Mouse (Mus musculus) heart, adult 9 months (tissue): ENCODE measurements at regions not wholly inside any gene's neighbourhood (a gene's known extent, or its start where the extent isn't known, plus 50 kb on each side); places are given as distances from the start of the nearest gene placed in this dataset.
A peak's percentile ranks its signal among the peaks of the same experiment; 100 is the strongest.

Experiments used
- DNase-seq, 2 experiments: peaks; one replicate each; pipeline ENCODE4 v3.0.0; 2022; ENCODE audit warnings: low spot score in 2 of 2

GRCm38 (mm10) chr14:17234898-17235297 lies 415.9 kb upstream of the Rarb start:
- DNase-seq = no peak

GRCm38 (mm10) chr14:17211502-17211901 lies 392.5 kb upstream of the Rarb start:
- no peak for DNase-seq

- DNase-seq = no peak
Observed at GRCm38 (mm10) chr14:17205691-17206090, 386.7 kb upstream of the Rarb start.

GRCm38 (mm10) chr14:17203251-17204015 lies 384.5 kb upstream of the Rarb start:
- no peak for DNase-seq

- no peak for DNase-seq
Observed at GRCm38 (mm10) chr14:17192953-17193352, 374.0 kb upstream of the Rarb start.

- no peak for DNase-seq
Observed at GRCm38 (mm10) chr14:17173218-17173617, 354.3 kb upstream of the Rarb start.

GRCm38 (mm10) chr14:17172330-17173110 lies 353.6 kb upstream of the Rarb start:
- peak in 1 of 2 experiments; percentile 1 for DNase-seq

- no peak for DNase-seq
Observed at GRCm38 (mm10) chr14:17171896-17172295, 352.9 kb upstream of the Rarb start.

- DNase-seq = no peak
Observed at GRCm38 (mm10) chr14:17158324-17158723, 339.4 kb upstream of the Rarb start.

GRCm38 (mm10) chr14:17156402-17156954 lies 337.5 kb upstream of the Rarb start:
- DNase-seq = no peak

GRCm38 (mm10) chr14:17120679-17121078 lies 301.7 kb upstream of the Rarb start:
- DNase-seq = no peak

GRCm38 (mm10) chr14:17106668-17107067 lies 287.7 kb upstream of the Rarb start:
- DNase-seq = no peak

- no peak for DNase-seq
Observed at GRCm38 (mm10) chr14:17102486-17102885, 283.5 kb upstream of the Rarb start.

GRCm38 (mm10) chr14:17090573-17090937 lies 271.6 kb upstream of the Rarb start:
- DNase-seq = no peak

- DNase-seq = no peak
Observed at GRCm38 (mm10) chr14:17089640-17090572, 270.9 kb upstream of the Rarb start.

- no peak for DNase-seq
Observed at GRCm38 (mm10) chr14:17089089-17089634, 270.2 kb upstream of the Rarb start.

GRCm38 (mm10) chr14:17087828-17088227 lies 268.9 kb upstream of the Rarb start:
- DNase-seq = no peak

GRCm38 (mm10) chr14:17083907-17084306 lies 265.0 kb upstream of the Rarb start:
- DNase-seq = no peak

- DNase-seq = no peak
Observed at GRCm38 (mm10) chr14:17081904-17082303, 262.9 kb upstream of the Rarb start.

- no peak for DNase-seq
Observed at GRCm38 (mm10) chr14:17079513-17079912, 260.6 kb upstream of the Rarb start.

GRCm38 (mm10) chr14:17061358-17061757 lies 242.4 kb upstream of the Rarb start:
- DNase-seq = no peak
